Mouse (Mus musculus) common myeloid progenitor, adult 5-6 weeks (primary cell): ENCODE results near the gene Drd3. TPM values are rescaled to one million over a fixed set of nuclear protein-coding genes. Genes with fewer than 3 reads are reported as not detected.

Experiments used
- total RNA-seq: library from RNA; stranded (forward); fragments of 200-1000, 187-1606 nt; gene quantifications from 2 replicates; pipeline ENCODE4 v1.2.3, GENCODE M21; 2017

The Drd3 gene
- total RNA-seq, 1 experiment from 2014 or later, result not detected

Other genes with a start within 250 kb of the Drd3 start
- not detected in 2 replicates for gene Tigit, start 89.9 kb upstream of the Drd3 start, total RNA-seq
- gene Ccdc191, start 135.8 kb downstream of the Drd3 start, total RNA-seq, result 18.5 and 29.6 TPM in 2 replicates
- gene Qtrt2, start 172.8 kb downstream of the Drd3 start, total RNA-seq, result 47.0 and 61.5 TPM in 2 replicates
- 1.3 and 2.1 TPM in 2 replicates for gene Zdhhc23, start 225.8 kb downstream of the Drd3 start, total RNA-seq